ENCODE assay signal across 12 mouse cellular contexts in the genomic region with DNA sequence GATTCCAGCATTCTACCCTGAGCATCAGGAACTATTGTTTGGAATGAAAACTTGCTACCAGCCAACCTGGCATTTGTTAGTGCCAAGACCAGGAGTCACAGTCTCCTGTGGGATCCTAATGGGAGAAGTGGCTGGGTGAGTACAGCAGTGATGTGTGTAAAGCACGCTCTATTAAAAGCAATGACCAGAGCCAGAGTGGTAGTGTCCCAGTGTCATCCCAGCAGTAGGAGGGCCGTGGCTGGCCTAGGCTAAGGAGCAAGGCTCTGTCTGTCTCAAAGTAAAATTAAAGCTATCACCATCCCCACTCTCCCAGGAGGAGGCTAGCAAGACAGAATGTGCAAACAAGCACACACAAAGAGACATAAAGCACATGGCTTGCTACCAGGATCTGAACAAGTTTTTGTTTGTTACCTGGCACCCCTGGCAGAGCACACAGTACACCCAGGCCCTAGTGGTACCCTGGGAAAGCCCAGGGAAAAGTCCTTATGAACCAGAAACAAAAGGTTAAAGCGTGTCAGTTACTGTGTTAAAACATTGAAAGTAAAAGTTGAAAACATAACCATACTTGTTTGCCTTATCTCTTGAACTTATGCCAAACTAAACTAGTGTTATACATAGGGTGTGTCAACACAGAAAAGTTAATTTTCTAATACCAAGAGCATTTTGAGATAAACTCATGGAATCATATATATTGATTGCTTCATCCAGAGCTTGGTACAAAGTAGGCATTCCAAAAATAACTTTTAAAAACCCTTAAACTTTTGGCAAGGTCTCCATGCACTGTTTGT.
DNase-seq lines count a peak whose midpoint lies in the region; ATAC-seq lines count a peak whose summit lies in the region.
"Had no signal": no experiment of that assay in that cellular context is flagged by ENCODE, and none has a peak within 500 bp of the region (broad histone marks: within the 10 kb centered on the region; RNA-seq: fewer than 3 reads in every experiment).

No protein-coding gene starts in this region.

- peak overlapping the region; percentile 83 for H3K27ac ChIP-seq in kidney, embryonic 16.5 days (ENCODE audit: low read length)
- H3K27ac ChIP-seq in intestine, embryonic 15.5 days = 0 out of 2 replicates have a peak overlapping the region, but pooled peaks have one; percentile 9
- H3K27ac ChIP-seq: forebrain, embryonic 12.5 days; neural tube, embryonic 15.5 days had no signal

- WGBS in kidney, embryonic 16.5 days = 55% methylated on average over 3 of the region's 3 CpGs
- WGBS in intestine, embryonic 15.5 days = 59% methylated on average over 3 of the region's 3 CpGs

- no peak overlapping the region for H3K4me3 ChIP-seq in kidney, embryonic 16.5 days (ENCODE audit: low read length)
- H3K4me3 ChIP-seq in intestine, embryonic 15.5 days (replicated peaks) = no peak overlapping the region
- H3K4me3 ChIP-seq: forebrain, embryonic 12.5 days; neural tube, embryonic 15.5 days had no signal

- no peaks in the 10 kb centered on the region for H3K36me3 ChIP-seq in kidney, embryonic 16.5 days (ENCODE audit: insufficient read depth, low read length)
- no peaks in the 10 kb centered on the region for H3K36me3 ChIP-seq in intestine, embryonic 15.5 days
- H3K36me3 ChIP-seq: neural tube, embryonic 15.5 days had no signal

- H3K9ac ChIP-seq in kidney, embryonic 16.5 days (replicated peaks; ENCODE audit: low read length) = no peak overlapping the region; the same call in 1 of the 2 replicates
- H3K9ac ChIP-seq in intestine, embryonic 15.5 days = no peak overlapping the region
- H3K9ac ChIP-seq: forebrain, embryonic 12.5 days; neural tube, embryonic 15.5 days had no signal

- H3K9me3 ChIP-seq in kidney, embryonic 16.5 days (ENCODE audit: low read length) = no peaks in the 10 kb centered on the region
- no peaks in the 10 kb centered on the region for H3K9me3 ChIP-seq in intestine, embryonic 15.5 days
- H3K9me3 ChIP-seq: forebrain, embryonic 12.5 days; neural tube, embryonic 15.5 days had no signal

- H3K4me2 ChIP-seq in kidney, embryonic 16.5 days (replicated peaks; ENCODE audit: low read depth, low read length) = no peak overlapping the region
- H3K4me2 ChIP-seq in intestine, embryonic 15.5 days (replicated peaks) = no peak overlapping the region
- H3K4me2 ChIP-seq: forebrain, embryonic 12.5 days; neural tube, embryonic 15.5 days had no signal

- DNase-seq in CD4-positive, CD25-positive, alpha-beta regulatory T cell, adult 2 months (ENCODE audit: low read depth, low spot score) = peak; percentile 19
- DNase-seq in kidney, adult 11 months = no peak
- peak; percentile 47 for DNase-seq in lung, postnatal 25 days (ENCODE audit: low spot score)
- DNase-seq in thymus, postnatal 4 days = no peak
- DNase-seq: kidney, postnatal 25 days; midbrain, embryonic 14.5 days had no signal

- peaks cover 44% of the 10 kb centered on the region for H3K4me1 ChIP-seq in kidney, embryonic 16.5 days (ENCODE audit: insufficient read depth, low read length)
- H3K4me1 ChIP-seq in intestine, embryonic 15.5 days (replicated peaks) = peaks cover 17% of the 10 kb centered on the region

- ATAC-seq in CD4-positive, CD25-positive, alpha-beta regulatory T cell, adult 4 months = no peak
- peak; percentile 39; the same call in 1 of the 2 replicates for ATAC-seq in kidney, embryonic 16.5 days (ENCODE audit: low FRiP score, low TSS enrichment)
- 0 out of 2 replicates have a peak, but pooled peaks have one; percentile 23 for ATAC-seq in intestine, embryonic 15.5 days
- ATAC-seq in frontal cortex, adult (ENCODE audit: low TSS enrichment) = no peak

- H3K27me3 ChIP-seq in kidney, embryonic 16.5 days (ENCODE audit: insufficient read depth, low read length) = no peaks in the 10 kb centered on the region
- H3K27me3 ChIP-seq in intestine, embryonic 15.5 days (replicated peaks) = no peaks in the 10 kb centered on the region
- H3K27me3 ChIP-seq: forebrain, embryonic 12.5 days; neural tube, embryonic 15.5 days had no signal

Comparison
In these comparisons a context has a peak if more than half of its experiments do, and no peak if none do; other contexts are left out.
1. DNase-seq: peak in CD4-positive, CD25-positive, alpha-beta regulatory T cell, adult 2 months (single experiment) and lung, postnatal 25 days (single experiment); none in kidney, adult 11 months (single experiment) and thymus, postnatal 4 days (single experiment).
2. ATAC-seq: peak in kidney, embryonic 16.5 days (single experiment) and intestine, embryonic 15.5 days (single experiment); none in CD4-positive, CD25-positive, alpha-beta regulatory T cell, adult 4 months (single experiment) and frontal cortex, adult (single experiment).